Mouse (Mus musculus): ENCODE measurements around the gene Zfp740. TPM values are rescaled to one million over a fixed set of nuclear protein-coding genes. Genes with fewer than 3 reads are reported as not detected.
"Not testable (repeated sequence)": the region's sequence is repeated elsewhere in the genome, so short reads cannot be mapped to it uniquely, and the experiment has no call there.

The Zfp740 gene
- polyA plus RNA-seq (2015; fragmentation: Nextera tagmentation; extraction: Ambion mirVana): 61.5 and 62.7 TPM in 2 replicates

- ATAC-seq (ENCODE audit: insufficient number of reproducible peaks, low FRiP score, low TSS enrichment, low read depth): peak; percentile 98
- Histone ChIP-seq H3K4me1 (peaks cover 40% of the 10 kb centered on the region), H3K9ac (peak within 1 kb of the TSS; percentile 95), H3K9me3 (replicated peaks) (no peaks in the 10 kb centered on the region), H3K27ac (replicated peaks) (peak within 1 kb of the TSS; percentile 100), H3K4me2 (replicated peaks) (peak within 1 kb of the TSS; percentile 64), H3K4me3 (replicated peaks) (peak within 1 kb of the TSS; percentile 86), H3K27me3 (no peaks in the 10 kb centered on the region), H3K36me3 (peaks cover 30% of the 10 kb centered on the region)
- under 1% methylated on average over 57 of the region's 68 CpGs for WGBS
Observed at GRCm38 (mm10) chr15:102202971-102203834, at the start of gene Zfp740. Gene Zfp740, plus strand, starts transcription at chr15:102203249.

- not testable (repeated sequence) for H3K27me3 ChIP-seq; H3K36me3 ChIP-seq; H3K4me1 ChIP-seq; ATAC-seq (ENCODE audit: insufficient number of reproducible peaks, low FRiP score, low TSS enrichment, low read depth); H3K9ac ChIP-seq; H3K4me2 ChIP-seq (replicated peaks); H3K27ac ChIP-seq (replicated peaks); H3K9me3 ChIP-seq (replicated peaks); H3K4me3 ChIP-seq (replicated peaks)
- WGBS: 93% methylated on average over 6 of the region's 6 CpGs
Observed at GRCm38 (mm10) chr15:102155006-102155405, 48.0 kb upstream of the Zfp740 start.

- no peak for ATAC-seq (ENCODE audit: insufficient number of reproducible peaks, low FRiP score, low TSS enrichment, low read depth)
- no peak overlapping the region for H3K9ac ChIP-seq
- no peak overlapping the region for H3K4me3 ChIP-seq (replicated peaks)
- H3K4me1 ChIP-seq: no peaks in the 10 kb centered on the region; the same call in 1 of the 2 replicates
- no peak overlapping the region for H3K27ac ChIP-seq (replicated peaks)
- no peaks in the 10 kb centered on the region for H3K9me3 ChIP-seq (replicated peaks)
- no peaks in the 10 kb centered on the region for H3K36me3 ChIP-seq
- 37% methylated on average over 20 of the region's 20 CpGs for WGBS
- H3K4me2 ChIP-seq (replicated peaks): no peak overlapping the region
- no peaks in the 10 kb centered on the region for H3K27me3 ChIP-seq
Observed at GRCm38 (mm10) chr15:102156836-102157235, 46.2 kb upstream of the Zfp740 start.

- H3K9ac ChIP-seq: no peak overlapping the region
- no peak for ATAC-seq (ENCODE audit: insufficient number of reproducible peaks, low FRiP score, low TSS enrichment, low read depth)
- H3K4me1 ChIP-seq: no peaks in the 10 kb centered on the region; the same call in 1 of the 2 replicates
- H3K9me3 ChIP-seq (replicated peaks): no peaks in the 10 kb centered on the region
- no peak overlapping the region for H3K27ac ChIP-seq (replicated peaks)
- no peaks in the 10 kb centered on the region for H3K27me3 ChIP-seq
- no peaks in the 10 kb centered on the region for H3K36me3 ChIP-seq
- WGBS: 65% methylated on average over 27 of the region's 27 CpGs
- no peak overlapping the region for H3K4me3 ChIP-seq (replicated peaks)
- H3K4me2 ChIP-seq (replicated peaks): no peak overlapping the region
Observed at GRCm38 (mm10) chr15:102160415-102161060, 42.5 kb upstream of the Zfp740 start.

GRCm38 (mm10) chr15:102163900-102164693 lies 39.0 kb upstream of the Zfp740 start:
- Histone ChIP-seq H3K4me3 (replicated peaks) (no peak overlapping the region), H3K27me3 (no peaks in the 10 kb centered on the region), H3K36me3 (no peaks in the 10 kb centered on the region), H3K4me1 (peaks cover 11% of the 10 kb centered on the region), H3K27ac (replicated peaks) (no peak overlapping the region), H3K9ac (no peak overlapping the region), H3K9me3 (replicated peaks) (no peaks in the 10 kb centered on the region), H3K4me2 (replicated peaks) (no peak overlapping the region)
- WGBS: 57% methylated on average over 3 of the region's 3 CpGs
- ATAC-seq (ENCODE audit: insufficient number of reproducible peaks, low FRiP score, low TSS enrichment, low read depth): no peak

GRCm38 (mm10) chr15:102165468-102166100 lies 37.5 kb upstream of the Zfp740 start:
- WGBS: 33% methylated on average over 6 of the region's 6 CpGs
- H3K4me2 ChIP-seq (replicated peaks): no peak overlapping the region
- H3K4me3 ChIP-seq (replicated peaks): no peak overlapping the region
- no peaks in the 10 kb centered on the region for H3K36me3 ChIP-seq
- H3K9me3 ChIP-seq (replicated peaks): no peaks in the 10 kb centered on the region
- peaks cover 14% of the 10 kb centered on the region for H3K4me1 ChIP-seq
- 0 out of 2 replicates have a peak overlapping the region, but pooled peaks have one; percentile 14 for H3K27ac ChIP-seq (replicated peaks)
- no peak for ATAC-seq (ENCODE audit: insufficient number of reproducible peaks, low FRiP score, low TSS enrichment, low read depth)
- H3K9ac ChIP-seq: no peak overlapping the region
- H3K27me3 ChIP-seq: no peaks in the 10 kb centered on the region

GRCm38 (mm10) chr15:102167620-102168021 lies 35.4 kb upstream of the Zfp740 start:
- Histone ChIP-seq H3K36me3 (peaks cover 3% of the 10 kb centered on the region; the same call in 1 of the 2 replicates), H3K27ac (replicated peaks) (peak overlapping the region; percentile 59), H3K4me3 (replicated peaks) (no peak overlapping the region), H3K9ac (no peak overlapping the region), H3K4me2 (replicated peaks) (no peak overlapping the region), H3K4me1 (peaks cover 14% of the 10 kb centered on the region), H3K27me3 (no peaks in the 10 kb centered on the region), H3K9me3 (replicated peaks) (no peaks in the 10 kb centered on the region)
- ATAC-seq (ENCODE audit: insufficient number of reproducible peaks, low FRiP score, low TSS enrichment, low read depth): peak; percentile 52
- 22% methylated on average over 6 of the region's 6 CpGs for WGBS

- Histone ChIP-seq H3K4me1 (peaks cover 14% of the 10 kb centered on the region), H3K36me3 (peaks cover 6% of the 10 kb centered on the region; the same call in 1 of the 2 replicates), H3K4me2 (replicated peaks) (no peak overlapping the region), H3K9me3 (replicated peaks) (no peaks in the 10 kb centered on the region), H3K4me3 (replicated peaks) (no peak overlapping the region), H3K27me3 (no peaks in the 10 kb centered on the region), H3K9ac (no peak overlapping the region), H3K27ac (replicated peaks) (no peak overlapping the region)
- no peak for ATAC-seq (ENCODE audit: insufficient number of reproducible peaks, low FRiP score, low TSS enrichment, low read depth)
- 40% methylated on average over 2 of the region's 2 CpGs for WGBS
Observed at GRCm38 (mm10) chr15:102169064-102169463, 34.0 kb upstream of the Zfp740 start.

- WGBS: 80% methylated on average over 3 of the region's 3 CpGs
- ATAC-seq (ENCODE audit: insufficient number of reproducible peaks, low FRiP score, low TSS enrichment, low read depth): no peak
Observed at GRCm38 (mm10) chr15:102173581-102173980, 29.5 kb upstream of the Zfp740 start.

GRCm38 (mm10) chr15:102175736-102176319 lies 27.2 kb upstream of the Zfp740 start:
- ATAC-seq (ENCODE audit: insufficient number of reproducible peaks, low FRiP score, low TSS enrichment, low read depth): no peak
- WGBS: 71% methylated on average over 16 of the region's 16 CpGs
- no peak overlapping the region for H3K4me2 ChIP-seq (replicated peaks)
- H3K9ac ChIP-seq: no peak overlapping the region
- H3K27ac ChIP-seq (replicated peaks): no peak overlapping the region
- no peaks in the 10 kb centered on the region for H3K27me3 ChIP-seq
- no peaks in the 10 kb centered on the region for H3K4me1 ChIP-seq
- H3K36me3 ChIP-seq: peaks cover 44% of the 10 kb centered on the region
- H3K4me3 ChIP-seq (replicated peaks): no peak overlapping the region
- no peaks in the 10 kb centered on the region for H3K9me3 ChIP-seq (replicated peaks)

More at GRCm38 (mm10) chr15:102173581-102173980, 29.5 kb upstream of the Zfp740 start:
- Histone ChIP-seq H3K4me1 (peaks cover 3% of the 10 kb centered on the region; the same call in 1 of the 2 replicates), H3K36me3 (peaks cover 31% of the 10 kb centered on the region), H3K4me3 (replicated peaks) (no peak overlapping the region), H3K9me3 (replicated peaks) (no peaks in the 10 kb centered on the region), H3K9ac (no peak overlapping the region), H3K27me3 (no peaks in the 10 kb centered on the region), H3K27ac (replicated peaks) (no peak overlapping the region), H3K4me2 (replicated peaks) (no peak overlapping the region)

Measured in embryonic facial prominence, embryonic 15.5 days (tissue).